Mouse (Mus musculus) stomach, postnatal 0 days (tissue): Measurements from ENCODE around the gene Ints6l.

Experiments
- CTCF ChIP-seq: IDR thresholded peaks from 2 replicates; pipeline ENCODE4 v1.5.1; 2016; ENCODE audit warnings: antibody characterized with exemption, low read depth, mild to moderate bottlenecking, moderate library complexity
- EP300 ChIP-seq: optimal IDR thresholded peaks from 2 replicates; pipeline ENCODE3; 2016; ENCODE audit warnings: antibody characterized with exemption

DNA sequence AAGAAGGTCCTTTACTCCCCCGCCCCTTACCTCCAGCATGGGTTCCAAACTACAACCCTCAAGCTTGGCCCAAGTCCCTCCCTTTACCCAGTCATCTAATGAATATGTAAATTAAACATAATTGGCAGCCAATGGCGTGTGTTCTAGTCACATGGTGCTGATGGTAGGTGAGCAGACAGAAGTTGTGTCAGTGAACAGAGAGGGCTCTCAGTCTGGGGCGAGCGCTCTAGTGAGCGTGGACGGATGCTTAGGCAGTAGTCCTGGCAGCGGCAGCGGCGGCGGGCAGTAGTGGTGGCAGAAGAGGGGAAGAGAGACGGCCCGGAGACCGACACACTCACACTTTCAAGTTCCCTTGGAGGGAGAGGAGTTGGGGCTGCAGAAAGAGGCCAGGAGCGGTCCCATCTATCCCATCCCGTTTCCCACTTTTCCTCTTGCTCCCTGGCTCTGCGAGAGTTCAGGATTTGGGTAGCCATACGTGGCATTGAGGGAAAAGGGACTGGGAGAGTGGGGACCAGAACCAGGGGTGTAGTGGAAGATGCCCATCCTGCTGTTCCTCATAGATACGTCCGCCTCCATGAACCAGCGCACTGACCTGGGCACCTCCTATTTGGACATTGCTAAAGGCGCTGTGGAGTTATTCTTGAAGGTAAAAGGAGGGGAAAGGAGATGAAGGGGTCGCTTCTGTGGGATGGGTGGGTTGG, at the start of gene Ints6l:
- TF ChIP-seq CTCF (no peak), EP300 (no peak)
